Mouse (Mus musculus) midbrain, postnatal 0 days (tissue): ENCODE results near the gene Kprp. TPM values are rescaled to one million over a fixed set of nuclear protein-coding genes. Genes with fewer than 3 reads are reported as not detected.

ENCODE experiments used
- ATAC-seq: fragments of 200-750 bp; cut with Nextera tagmentation; 2 replicates; pipeline ENCODE4 v1.8.0; 2017; ENCODE audit warnings: moderate number of reproducible peaks, mild to moderate bottlenecking, moderate TSS enrichment, moderate library complexity; ENCODE audit not compliant: low FRiP score
- DNase-seq: peaks from one replicate; pipeline ENCODE4 v3.0.0-alpha.2; 2015; ENCODE audit warnings: low spot score
- H3K27ac ChIP-seq: fragments of 300-500 bp; sonication (generic); 2 replicates; pipeline ENCODE4 v1.5.1; 2014; ENCODE audit warnings: low read depth, mild to moderate bottlenecking, low read length, mixed read lengths
- H3K27me3 ChIP-seq: fragments of 300-500 bp; sonication (generic); 2 replicates; pipeline ENCODE4 v1.6.1; 2014; ENCODE audit warnings: low read length, control low read depth, mixed read lengths; ENCODE audit not compliant: insufficient read depth
- H3K36me3 ChIP-seq: fragments of 300-500 bp; sonication (generic); 2 replicates; pipeline ENCODE4 v1.6.1; 2014; ENCODE audit warnings: low read length, control low read depth, mixed read lengths; ENCODE audit not compliant: insufficient read depth
- H3K4me1 ChIP-seq: fragments of 300-500 bp; sonication (generic); 2 replicates; pipeline ENCODE4 v1.6.1; 2014; ENCODE audit warnings: mild to moderate bottlenecking, control low read depth, antibody characterized with exemption, low read length, mixed read lengths; ENCODE audit not compliant: insufficient read depth
- H3K4me2 ChIP-seq: fragments of 300-500 bp; sonication (generic); 2 replicates; pipeline ENCODE4 v1.6.1; 2014; ENCODE audit warnings: low read depth, mild to moderate bottlenecking, low read length, mixed read lengths; ENCODE audit not compliant: poor library complexity, severe bottlenecking
- H3K4me3 ChIP-seq: fragments of 300-500 bp; sonication (generic); 2 replicates; pipeline ENCODE4 v1.5.1; 2014; ENCODE audit warnings: low read depth, mild to moderate bottlenecking, low read length, moderate library complexity
- H3K9ac ChIP-seq: fragments of 300-500 bp; sonication (generic); replicated peaks from 2 replicates; pipeline ENCODE4 v1.6.1; 2014; ENCODE audit warnings: mild to moderate bottlenecking, low read length, moderate library complexity, mixed read lengths; ENCODE audit not compliant: poor library complexity, severe bottlenecking
- H3K9me3 ChIP-seq: fragments of 300-500 bp; sonication (generic); 2 replicates; pipeline ENCODE4 v1.6.1; 2016; ENCODE audit warnings: low read length, control low read depth
- CTCF ChIP-seq: IDR thresholded peaks from 2 replicates; pipeline ENCODE4 v1.5.1; 2016; ENCODE audit warnings: antibody characterized with exemption, mild to moderate bottlenecking
- WGBS: fragments of 180-500 bp; shearing (Covaris S2); extraction: QIAGEN DNeasy Blood & Tissue Kit; methylation state at CpG from one replicate; pipeline ENCODE4 v1.1.7; 2014; 5-methylcytosine and 5-hydroxymethylcytosine counted together
- polyA plus RNA-seq: library from polyadenylated mRNA; unstranded; fragments of >200 nt; fragmentation: Nextera tagmentation; extraction: Ambion mirVana; gene quantifications from 2 replicates; pipeline ENCODE4 v1.2.1, GENCODE M21; 2015
- total RNA-seq: library from RNA; depleted of rRNA; stranded (reverse); fragments of >200 nt; gene quantifications from 2 replicates; pipeline ENCODE4 v1.2.3, GENCODE M21; 2014; rRNA removed

Gene Kprp
- total and polyA plus RNA-seq, 2 experiments from 2014 or later: 0.82 TPM; not detected in 1

DNA sequence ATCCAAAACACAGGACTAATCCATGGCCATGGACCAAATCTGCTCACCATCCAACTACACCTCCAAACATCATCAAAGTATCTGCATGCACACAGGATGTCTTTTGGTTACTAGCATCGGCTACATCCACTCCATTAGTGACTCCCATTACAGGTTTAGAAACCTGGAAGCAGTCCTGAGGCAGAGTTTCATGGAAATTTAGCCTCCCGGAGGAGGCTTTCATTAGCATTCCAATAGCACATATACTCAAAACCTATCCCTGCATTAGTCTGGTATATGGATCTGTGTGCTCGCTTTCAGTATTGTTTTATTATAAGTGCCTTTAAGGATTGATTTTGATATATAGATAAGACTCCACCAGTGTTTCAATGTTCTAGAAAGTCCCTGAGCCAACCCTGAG lies 11.5 kb downstream of the Kprp start:
- no peak overlapping the region for H3K4me2 ChIP-seq
- WGBS: 88% methylated on average over 3 of the region's 3 CpGs
- no peaks in the 10 kb centered on the region for H3K4me1 ChIP-seq
- ATAC-seq (no peak), DNase-seq (no peak)
- no peak overlapping the region for H3K4me3 ChIP-seq
- no peaks in the 10 kb centered on the region for H3K9me3 ChIP-seq
- H3K27me3 ChIP-seq: no peaks in the 10 kb centered on the region
- TF ChIP-seq CTCF: no peak
- no peak overlapping the region for H3K27ac ChIP-seq
- no peaks in the 10 kb centered on the region for H3K36me3 ChIP-seq
- H3K9ac ChIP-seq: no peak overlapping the region

DNA sequence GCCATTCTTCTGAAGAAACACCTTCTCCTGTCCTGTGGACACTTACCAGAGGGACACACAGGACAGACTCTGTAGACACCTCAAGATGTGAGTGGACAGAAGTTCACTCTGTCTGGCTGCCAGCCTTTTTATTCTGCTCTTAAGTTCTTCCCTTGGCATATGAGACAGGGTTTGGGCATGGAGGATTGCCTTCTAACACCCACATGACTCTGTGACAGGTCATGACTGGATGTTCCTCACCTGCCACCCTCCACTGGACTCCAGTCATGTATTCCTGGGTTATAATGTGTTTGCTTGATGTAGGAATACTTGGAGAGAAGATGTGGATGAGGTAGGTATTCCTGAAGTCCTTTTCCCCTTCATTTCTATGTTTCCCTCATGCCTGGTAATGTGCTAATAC lies 19.3 kb downstream of the Kprp start, which contains the start of gene Lce1k:
Gene Lce1k, minus strand, starts transcription at position 101 of the 400 bp plus-strand sequence.
- Histone ChIP-seq H3K4me2 (no peak within 1 kb of the TSS), H3K4me3 (no peak within 1 kb of the TSS), H3K4me1 (no peaks in the 10 kb centered on the region), H3K27ac (no peak within 1 kb of the TSS), H3K36me3 (no peaks in the 10 kb centered on the region), H3K9me3 (no peaks in the 10 kb centered on the region), H3K9ac (no peak within 1 kb of the TSS), H3K27me3 (no peaks in the 10 kb centered on the region)
- TF ChIP-seq CTCF: no peak
- DNase-seq (no peak), ATAC-seq (no peak)

DNA sequence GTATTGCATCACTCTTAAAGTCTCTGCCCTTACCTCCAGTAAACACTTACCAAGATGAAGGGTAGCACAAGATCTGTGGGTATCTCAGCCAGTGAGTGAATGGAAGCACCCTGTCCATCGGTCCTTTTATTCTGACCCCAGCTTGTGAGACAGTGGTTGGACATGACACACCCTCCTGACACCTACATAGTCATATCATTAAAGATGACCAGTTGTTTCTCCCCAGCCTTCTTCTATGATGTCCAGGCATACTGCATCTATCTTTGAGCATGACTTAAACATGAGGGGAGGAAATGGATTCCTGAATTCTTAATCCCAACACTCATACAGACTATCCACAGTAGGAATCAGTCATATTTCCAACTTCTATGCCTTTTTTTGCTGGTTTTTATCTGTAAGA lies 36.6 kb downstream of the Kprp start, which contains the start of gene Lce1j:
Gene Lce1j, minus strand, starts transcription at position 101 of the 400 bp plus-strand sequence.
- 93% methylated on average over 1 of the region's 1 CpGs for WGBS

DNA sequence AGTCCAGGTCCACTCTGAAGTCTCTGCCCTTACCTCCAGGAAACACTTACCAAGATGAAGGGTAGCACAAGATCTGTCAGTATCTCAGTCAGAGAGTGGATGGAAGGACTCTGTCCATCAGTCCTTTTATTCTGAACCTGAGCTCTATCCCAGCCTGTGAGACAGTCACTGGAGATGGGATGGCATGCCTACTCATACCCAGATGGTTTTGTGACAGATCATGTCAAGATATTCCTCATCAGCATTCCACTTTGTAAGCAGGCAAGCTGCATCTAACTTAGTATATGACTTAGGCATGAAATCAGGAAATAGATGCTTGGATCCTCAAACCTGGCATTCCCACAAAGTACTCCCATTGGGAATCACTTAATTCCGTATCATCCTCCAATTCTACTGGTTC lies 48.2 kb downstream of the Kprp start, which contains the start of gene Lce1i:
Gene Lce1i, minus strand, starts transcription at position 101 of the 400 bp plus-strand sequence.
- no peak for TF ChIP-seq CTCF
- DNase-seq (no peak), ATAC-seq (no peak)
- no peaks in the 10 kb centered on the region for H3K9me3 ChIP-seq
- H3K9ac ChIP-seq: no peak within 1 kb of the TSS
- no peaks in the 10 kb centered on the region for H3K4me1 ChIP-seq
- WGBS: 88% methylated on average over 1 of the region's 1 CpGs
- H3K36me3 ChIP-seq: no peaks in the 10 kb centered on the region
- no peaks in the 10 kb centered on the region for H3K27me3 ChIP-seq
- H3K4me2 ChIP-seq: no peak within 1 kb of the TSS
- no peak within 1 kb of the TSS for H3K27ac ChIP-seq
- no peak within 1 kb of the TSS for H3K4me3 ChIP-seq

More for the DNA sequence above, 36.6 kb downstream of the Kprp start, which contains the start of gene Lce1j:
- TF ChIP-seq CTCF: no peak
- Histone ChIP-seq H3K9me3 (no peaks in the 10 kb centered on the region), H3K27ac (no peak within 1 kb of the TSS), H3K4me3 (no peak within 1 kb of the TSS), H3K36me3 (no peaks in the 10 kb centered on the region), H3K27me3 (no peaks in the 10 kb centered on the region), H3K4me2 (no peak within 1 kb of the TSS), H3K9ac (no peak within 1 kb of the TSS), H3K4me1 (no peaks in the 10 kb centered on the region)
- no peak for ATAC-seq
- no peak for DNase-seq

Other genes starting within 250 kb of the Kprp start
- gene Smcp, start 238.2 kb downstream of the Kprp start, total RNA-seq: not detected in 2 replicates
- gene Smcp, start 238.2 kb downstream of the Kprp start, polyA plus RNA-seq: not detected in 2 replicates
- gene 2210017I01Rik, start 219.8 kb downstream of the Kprp start, total RNA-seq: not detected in 2 replicates
- gene 2210017I01Rik, start 219.8 kb downstream of the Kprp start, polyA plus RNA-seq: not detected in 2 replicates
- gene Lce6a, start 205.6 kb downstream of the Kprp start, total RNA-seq: not detected in 2 replicates
- gene Lce6a, start 205.6 kb downstream of the Kprp start, polyA plus RNA-seq: not detected in 2 replicates
- gene Lce1a1, start 178.9 kb downstream of the Kprp start, total RNA-seq: 0.99 TPM in 1 of 2 replicates, not detected in the other
- not detected in 2 replicates for gene Lce1a1, start 178.9 kb downstream of the Kprp start, polyA plus RNA-seq
- 2.7 TPM in 1 of 2 replicates, not detected in the other for gene Lce1b, start 170.3 kb downstream of the Kprp start, total RNA-seq
- not detected in 2 replicates for gene Lce1b, start 170.3 kb downstream of the Kprp start, polyA plus RNA-seq
- not detected in 2 replicates for gene Lce1a2, start 156.9 kb downstream of the Kprp start, total RNA-seq
- gene Lce1a2, start 156.9 kb downstream of the Kprp start, polyA plus RNA-seq: not detected in 2 replicates
- gene Lce1c, start 148.0 kb downstream of the Kprp start, total RNA-seq: 4.8 TPM in 1 of 2 replicates, not detected in the other
- not detected in 2 replicates for gene Lce1c, start 148.0 kb downstream of the Kprp start, polyA plus RNA-seq
- 1.4 TPM in 1 of 2 replicates, not detected in the other for gene Lce1d, start 140.0 kb downstream of the Kprp start, total RNA-seq
- not detected in 2 replicates for gene Lce1d, start 140.0 kb downstream of the Kprp start, polyA plus RNA-seq
- gene Lce1e, start 118.2 kb downstream of the Kprp start, total RNA-seq: not detected in 2 replicates
- not detected in 2 replicates for gene Lce1e, start 118.2 kb downstream of the Kprp start, polyA plus RNA-seq
- not detected in 2 replicates for gene Lce1f, start 106.9 kb downstream of the Kprp start, total RNA-seq
- not detected in 2 replicates for gene Lce1f, start 106.9 kb downstream of the Kprp start, polyA plus RNA-seq
- gene Gm38119, start 88.2 kb downstream of the Kprp start, total RNA-seq: not detected in 2 replicates
- gene Gm38119, start 88.2 kb downstream of the Kprp start, polyA plus RNA-seq: not detected in 2 replicates
- gene Lce1g, start 74.9 kb downstream of the Kprp start, total RNA-seq: 1.9 TPM in 1 of 2 replicates, not detected in the other
- gene Lce1g, start 74.9 kb downstream of the Kprp start, polyA plus RNA-seq: not detected in 2 replicates
- gene Lce1h, start 62.2 kb downstream of the Kprp start, total RNA-seq: not detected in 2 replicates
- gene Lce1h, start 62.2 kb downstream of the Kprp start, polyA plus RNA-seq: not detected in 2 replicates
- 0.66 TPM in 1 of 2 replicates, not detected in the other for gene Lce1i, start 48.3 kb downstream of the Kprp start, total RNA-seq
- gene Lce1i, start 48.3 kb downstream of the Kprp start, polyA plus RNA-seq: not detected in 2 replicates
- gene Lce1j, start 36.7 kb downstream of the Kprp start, total RNA-seq: not detected in 2 replicates
- not detected in 2 replicates for gene Lce1j, start 36.7 kb downstream of the Kprp start, polyA plus RNA-seq
- gene Lce1k, start 19.4 kb downstream of the Kprp start, total RNA-seq: not detected in 2 replicates
- not detected in 2 replicates for gene Lce1k, start 19.4 kb downstream of the Kprp start, polyA plus RNA-seq
- not detected in 2 replicates for gene Lce1l, start 24.0 kb upstream of the Kprp start, total RNA-seq
- not detected in 2 replicates for gene Lce1l, start 24.0 kb upstream of the Kprp start, polyA plus RNA-seq
- 0.71 TPM in 1 of 2 replicates, not detected in the other for gene 2310050C09Rik, start 43.0 kb upstream of the Kprp start, total RNA-seq
- not detected in 2 replicates for gene 2310050C09Rik, start 43.0 kb upstream of the Kprp start, polyA plus RNA-seq
- not detected in 2 replicates for gene Lce3a, start 99.0 kb upstream of the Kprp start, total RNA-seq
- gene Lce3a, start 99.0 kb upstream of the Kprp start, polyA plus RNA-seq: not detected in 2 replicates
- not detected in 2 replicates for gene Lce3b, start 105.7 kb upstream of the Kprp start, total RNA-seq
- gene Lce3b, start 105.7 kb upstream of the Kprp start, polyA plus RNA-seq: not detected in 2 replicates
- gene Lce3c, start 117.2 kb upstream of the Kprp start, total RNA-seq: not detected in 2 replicates
- not detected in 2 replicates for gene Lce3c, start 117.2 kb upstream of the Kprp start, polyA plus RNA-seq
- gene Lce3d, start 130.1 kb upstream of the Kprp start, total RNA-seq: not detected in 2 replicates
- gene Lce3d, start 130.1 kb upstream of the Kprp start, polyA plus RNA-seq: not detected in 2 replicates
- gene Lce3e, start 139.8 kb upstream of the Kprp start, total RNA-seq: not detected in 2 replicates
- gene Lce3e, start 139.8 kb upstream of the Kprp start, polyA plus RNA-seq: not detected in 2 replicates
- not detected in 2 replicates for gene Lce3f, start 165.0 kb upstream of the Kprp start, total RNA-seq
- gene Lce3f, start 165.0 kb upstream of the Kprp start, polyA plus RNA-seq: not detected in 2 replicates
- gene Crct1, start 188.4 kb upstream of the Kprp start, total RNA-seq: 1.7 and 6.4 TPM in 2 replicates
- gene Crct1, start 188.4 kb upstream of the Kprp start, polyA plus RNA-seq: 1.3 and 2.5 TPM in 2 replicates
- gene Lce1m, start 191.8 kb upstream of the Kprp start, total RNA-seq: 15.7 TPM in 1 of 2 replicates, not detected in the other
- gene Lce1m, start 191.8 kb upstream of the Kprp start, polyA plus RNA-seq: not detected in 2 replicates
- gene Gm4858, start 241.6 kb upstream of the Kprp start, total RNA-seq: not detected in 2 replicates
- not detected in 2 replicates for gene Gm4858, start 241.6 kb upstream of the Kprp start, polyA plus RNA-seq